Mouse (Mus musculus) urinary bladder, postnatal 0 days (tissue): ENCODE results near the gene Il1f6. TPM values are rescaled to one million over a fixed set of nuclear protein-coding genes. Genes with fewer than 3 reads are reported as not detected.

Experiments
- polyA plus RNA-seq: library from polyadenylated mRNA; unstranded; fragments of >200 nt; fragmentation: Nextera tagmentation; extraction: Ambion mirVana; gene quantifications from 2 replicates; pipeline ENCODE4 v1.2.1, GENCODE M21; 2015

The Il1f6 gene
- not detected in 2 replicates for polyA plus RNA-seq

GRCm38 (mm10) chr2:24215118-24215517 lies at the start of gene Il1f6:
Il1f6 (plus strand) TSS chr2:24215418.

GRCm38 (mm10) chr2:24186176-24186575 lies 29.0 kb upstream of the Il1f6 start, which contains the start of gene Il1f9:
Il1f9 (plus strand) TSS chr2:24186476.

Other genes starting within 250 kb of the Il1f6 start
- gene Hnmt, start 166.0 kb upstream of the Il1f6 start, polyA plus RNA-seq, result 9.0 and 12.9 TPM in 2 replicates
- not detected in 2 replicates for gene Tbpl2, start 118.8 kb upstream of the Il1f6 start, polyA plus RNA-seq
- not detected in 2 replicates for gene Il1f8, start 62.3 kb upstream of the Il1f6 start, polyA plus RNA-seq
- 0.40 TPM in 1 of 2 replicates, not detected in the other for gene Il1f9, start 28.9 kb upstream of the Il1f6 start, polyA plus RNA-seq
- 0.16 and 0.30 TPM in 2 replicates for gene Il1f5, start 61.5 kb downstream of the Il1f6 start, polyA plus RNA-seq
- gene Il1f10, start 75.8 kb downstream of the Il1f6 start, polyA plus RNA-seq, result not detected in 2 replicates
- 17.7 and 17.9 TPM in 2 replicates for gene Il1rn, start 121.4 kb downstream of the Il1f6 start, polyA plus RNA-seq
- gene Psd4, start 152.2 kb downstream of the Il1f6 start, polyA plus RNA-seq, result 10.4 and 11.4 TPM in 2 replicates